Mouse (Mus musculus) testis, adult 2 months (tissue): ENCODE data around the gene Lrp2bp. TPM values are rescaled to one million over a fixed set of nuclear protein-coding genes. Genes with fewer than 3 reads are reported as not detected.

Source experiments
- H3K27ac ChIP-seq: fragments of 200-500 bp; 2 replicates; pipeline ENCODE4 v1.5.1; 2012; ENCODE audit warnings: low read depth, low read length; ENCODE audit not compliant: control insufficient read depth, insufficient read depth
- H3K27me3 ChIP-seq: fragments of 200-500 bp; 2 replicates; pipeline ENCODE4 v1.6.1; 2012; ENCODE audit warnings: mild to moderate bottlenecking, low read length, moderate library complexity; ENCODE audit not compliant: control insufficient read depth, insufficient read depth
- H3K36me3 ChIP-seq: fragments of 200-500 bp; 2 replicates; pipeline ENCODE4 v1.6.1; 2012; ENCODE audit warnings: mild to moderate bottlenecking, low read length; ENCODE audit not compliant: control insufficient read depth, insufficient read depth
- H3K4me1 ChIP-seq: fragments of 200-500 bp; 2 replicates; pipeline ENCODE4 v1.6.1; 2012; ENCODE audit warnings: low read length; ENCODE audit not compliant: control insufficient read depth, insufficient read depth
- H3K4me3 ChIP-seq: fragments of 200-500 bp; 2 replicates; pipeline ENCODE4 v1.5.1; 2012; ENCODE audit warnings: low read depth, mild to moderate bottlenecking, low read length, moderate library complexity, mixed read lengths; ENCODE audit not compliant: control insufficient read depth
- CTCF ChIP-seq: fragments of 200-500 bp; IDR thresholded peaks from 2 replicates; pipeline ENCODE4 v1.5.1; 2012; ENCODE audit warnings: low read depth, mild to moderate bottlenecking, inconsistent platforms, low read length, moderate library complexity; ENCODE audit not compliant: control insufficient read depth, insufficient read depth, insufficient replicate concordance
- POLR2A ChIP-seq: fragments of 200-500 bp; IDR thresholded peaks from 2 replicates; pipeline ENCODE4 v1.6.1; 2012; ENCODE audit warnings: low read depth, mild to moderate bottlenecking, inconsistent platforms, low read length, moderate library complexity; ENCODE audit not compliant: control insufficient read depth
- polyA plus RNA-seq: library from polyadenylated mRNA; depleted of rRNA; stranded (reverse); fragments of >200 nt; gene quantifications from 2 replicates; pipeline ENCODE4 v1.2.3, GENCODE M21; 2012

Gene Lrp2bp
- polyA plus RNA-seq, 1 experiment = 55.3 TPM

DNA sequence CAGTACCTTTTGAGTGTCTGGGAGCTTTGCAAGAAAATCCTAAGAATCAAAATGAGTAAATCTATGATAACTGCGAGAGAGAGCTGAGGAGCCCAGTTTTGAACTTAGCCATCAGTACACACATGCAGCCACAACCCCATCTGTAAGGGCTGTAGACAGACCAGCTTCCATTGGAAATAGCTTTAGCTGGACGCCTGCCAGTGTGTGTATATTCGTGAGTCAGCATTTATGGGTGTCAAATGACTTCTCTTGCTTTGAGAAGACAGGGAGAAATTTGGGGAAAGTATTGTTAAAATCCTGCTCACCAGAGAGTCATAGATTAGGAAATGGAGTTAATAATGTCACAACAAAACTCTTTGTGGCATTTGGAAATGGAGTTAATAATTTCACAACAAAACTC is 12.4 kb upstream of the Lrp2bp start:
- H3K4me1 ChIP-seq = no peaks in the 10 kb centered on the region
- no peaks in the 10 kb centered on the region for H3K36me3 ChIP-seq
- TF ChIP-seq CTCF = no peak
- no peak for TF ChIP-seq POLR2A
- no peak overlapping the region for H3K27ac ChIP-seq
- no peak overlapping the region for H3K4me3 ChIP-seq
- H3K27me3 ChIP-seq = no peaks in the 10 kb centered on the region

DNA sequence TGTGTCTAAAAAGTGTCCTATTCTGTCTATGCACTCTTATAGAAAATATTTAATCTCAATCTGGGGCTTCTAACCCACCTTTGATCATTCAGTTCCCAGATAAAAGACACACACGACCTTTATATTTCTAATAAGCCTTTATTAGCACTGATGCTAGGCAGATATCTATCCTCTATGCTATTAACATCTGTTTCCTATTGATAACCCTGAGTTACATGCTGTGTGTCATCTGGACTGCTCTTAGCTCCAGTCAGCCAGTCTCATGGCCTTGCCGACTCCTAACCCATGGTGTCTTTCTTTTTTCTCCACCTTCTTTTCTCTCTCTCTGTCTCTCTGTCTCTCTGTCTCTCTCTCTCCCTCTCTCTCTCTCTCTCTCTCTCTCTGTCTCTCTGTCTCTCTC is 10.9 kb upstream of the Lrp2bp start:
- Histone ChIP-seq H3K4me1 (no peaks in the 10 kb centered on the region), H3K36me3 (no peaks in the 10 kb centered on the region), H3K27me3 (no peaks in the 10 kb centered on the region), H3K4me3 (no peak overlapping the region), H3K27ac (no peak overlapping the region)
- TF ChIP-seq POLR2A = no peak
- no peak for TF ChIP-seq CTCF

DNA sequence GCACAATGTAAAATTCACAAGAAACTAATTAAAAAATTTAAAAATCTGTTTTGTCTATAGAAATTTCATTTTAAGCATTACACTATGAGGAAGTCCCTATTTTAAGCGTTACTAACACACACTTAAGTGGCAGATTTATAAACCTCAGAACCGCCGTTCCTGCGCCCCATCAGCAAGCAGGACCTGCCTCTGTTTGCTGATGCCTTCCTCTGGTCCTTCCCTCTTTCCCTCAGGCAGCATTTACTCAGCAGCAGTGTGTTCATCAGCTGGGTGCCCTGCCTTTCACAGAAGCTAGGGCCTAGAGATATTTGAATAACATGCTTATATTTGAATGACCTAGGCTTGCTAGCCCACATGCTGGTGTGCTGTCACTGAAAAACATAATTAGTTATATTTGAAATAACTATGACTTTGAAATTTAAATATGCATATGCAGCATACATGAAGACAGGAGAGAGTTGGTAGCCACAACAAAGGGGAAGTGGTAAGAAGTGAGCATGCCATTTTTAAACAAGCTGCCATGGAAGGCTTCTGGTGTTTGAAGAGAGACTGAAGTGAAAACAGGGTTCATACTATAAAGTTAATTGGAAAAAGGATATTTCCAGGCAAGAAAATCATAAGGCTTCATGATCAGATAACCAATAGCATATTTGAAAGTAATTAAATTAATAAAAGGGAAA is 8.3 kb upstream of the Lrp2bp start:
- Histone ChIP-seq H3K4me3 (no peak overlapping the region), H3K27ac (no peak overlapping the region), H3K4me1 (no peaks in the 10 kb centered on the region), H3K27me3 (no peaks in the 10 kb centered on the region), H3K36me3 (peaks cover 1% of the 10 kb centered on the region; the same call in 1 of the 2 replicates)
- TF ChIP-seq CTCF (no peak), POLR2A (no peak)

DNA sequence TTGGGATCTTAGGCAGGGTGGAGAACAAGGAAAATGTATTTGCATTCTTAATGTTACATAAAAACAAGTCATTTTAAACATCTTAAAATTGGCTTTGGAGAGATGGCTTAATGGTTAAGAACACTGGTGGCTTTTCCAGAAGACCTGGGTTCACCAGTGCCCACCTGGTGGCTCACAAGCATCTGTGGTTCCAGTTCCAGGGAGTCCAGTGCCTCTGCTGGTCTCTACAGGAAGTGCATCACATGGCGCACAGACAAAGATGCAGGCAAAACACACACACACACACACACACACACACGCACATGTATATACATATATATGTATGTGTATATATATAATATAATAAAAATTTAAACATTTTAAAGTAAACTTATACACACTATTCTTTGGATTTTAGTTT is 5.0 kb upstream of the Lrp2bp start:
- peaks cover 1% of the 10 kb centered on the region; the same call in 1 of the 2 replicates for H3K4me1 ChIP-seq
- H3K27ac ChIP-seq = no peak overlapping the region
- peak; percentile 31; the same call in 1 of the 2 replicates for TF ChIP-seq CTCF
- no peak for TF ChIP-seq POLR2A
- H3K36me3 ChIP-seq = peaks cover 1% of the 10 kb centered on the region; the same call in 1 of the 2 replicates
- H3K4me3 ChIP-seq = no peak overlapping the region
- no peaks in the 10 kb centered on the region for H3K27me3 ChIP-seq

DNA sequence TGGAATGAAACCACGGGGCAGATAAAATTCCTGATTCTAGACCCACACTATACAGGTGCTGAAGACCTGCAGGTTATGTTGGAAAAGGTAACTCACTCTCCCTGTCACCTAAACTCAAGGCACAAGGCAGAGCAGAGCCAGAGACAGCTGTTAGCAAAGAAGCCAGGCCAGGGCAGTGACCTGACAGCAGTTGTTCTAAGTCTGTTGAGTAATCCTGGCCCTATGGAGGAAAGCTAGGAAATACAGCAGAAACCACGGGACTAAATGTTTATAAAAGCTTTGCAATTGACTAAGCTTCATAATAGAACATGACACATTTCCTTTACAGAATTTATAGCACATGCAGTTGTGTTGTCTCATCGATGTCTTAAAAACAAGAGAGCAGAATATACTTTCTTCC is 3.5 kb upstream of the Lrp2bp start:
- Histone ChIP-seq H3K4me3 (no peak overlapping the region), H3K4me1 (peaks cover 3% of the 10 kb centered on the region; the same call in 1 of the 2 replicates), H3K27ac (no peak overlapping the region), H3K36me3 (peaks cover 1% of the 10 kb centered on the region; the same call in 1 of the 2 replicates), H3K27me3 (no peaks in the 10 kb centered on the region)
- TF ChIP-seq POLR2A = no peak

DNA sequence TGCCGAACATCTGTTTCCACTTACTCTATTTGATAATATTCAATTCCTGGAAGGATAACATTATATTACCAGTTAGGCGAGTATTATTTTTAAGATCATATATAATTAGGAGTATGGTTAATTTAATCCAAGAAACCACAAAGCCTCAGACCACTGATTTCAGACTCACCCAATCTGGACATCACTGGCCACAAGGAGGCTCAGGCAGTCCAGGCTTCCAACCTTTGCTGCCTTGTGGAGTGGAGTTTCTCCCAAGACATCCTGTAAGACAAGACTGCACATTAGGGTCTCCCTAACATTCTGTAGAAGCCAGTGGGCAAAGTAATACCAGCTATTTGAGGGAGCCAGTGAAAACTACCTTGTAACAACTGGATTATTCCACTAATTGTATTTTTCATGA is 875 bp upstream of the Lrp2bp start:
- peaks cover 1% of the 10 kb centered on the region; the same call in 1 of the 2 replicates for H3K36me3 ChIP-seq
- no peak overlapping the region for H3K4me3 ChIP-seq
- no peak overlapping the region for H3K27ac ChIP-seq
- peaks cover 3% of the 10 kb centered on the region; the same call in 1 of the 2 replicates for H3K4me1 ChIP-seq
- TF ChIP-seq POLR2A = no peak
- no peak for TF ChIP-seq CTCF
- no peaks in the 10 kb centered on the region for H3K27me3 ChIP-seq

DNA sequence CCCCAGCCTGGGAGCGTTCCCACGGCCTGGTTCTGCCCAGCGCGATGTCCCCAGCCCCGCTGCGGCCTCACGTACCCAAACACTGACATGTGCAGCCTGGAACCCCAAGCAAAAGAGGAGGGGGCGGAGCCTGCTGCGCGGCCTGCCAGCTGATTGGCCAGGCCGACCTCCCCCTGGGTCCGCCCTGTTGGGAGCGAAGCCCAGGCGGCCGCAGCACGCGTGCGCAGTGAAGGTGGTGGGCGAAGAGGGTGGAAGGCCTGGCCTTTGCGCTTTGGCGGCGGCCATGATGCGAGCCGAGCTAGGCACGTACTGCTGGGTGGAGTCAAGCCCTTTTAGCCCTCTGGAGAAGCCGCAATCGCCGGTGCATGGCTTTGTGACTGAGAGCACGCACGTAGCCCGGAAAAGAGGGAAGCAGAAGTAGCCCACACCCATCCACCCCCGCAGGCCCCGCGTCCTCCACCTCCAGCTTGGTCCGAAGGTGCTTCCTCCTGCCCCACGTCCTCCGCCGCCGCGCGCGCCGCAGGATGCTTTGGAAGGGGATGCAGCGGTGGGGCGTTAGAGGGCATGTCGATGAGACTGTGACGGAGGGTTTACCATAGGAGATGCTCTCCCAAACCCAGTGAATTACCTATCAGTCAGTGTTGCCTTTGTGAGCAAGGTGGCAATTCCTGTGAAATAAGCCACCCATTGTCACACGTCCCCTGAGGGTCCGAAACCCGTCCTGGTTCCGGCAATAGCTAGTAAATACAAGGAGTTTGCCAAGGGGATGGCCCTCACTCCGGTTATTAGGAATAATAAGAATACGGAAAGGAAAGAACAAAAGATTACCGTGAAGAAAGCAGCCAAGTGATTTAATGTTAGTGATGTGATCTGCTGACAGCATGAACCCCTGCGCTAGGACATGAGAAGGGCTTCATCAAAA is 942 bp downstream of the Lrp2bp start:
- peaks cover 3% of the 10 kb centered on the region; the same call in 1 of the 2 replicates for H3K4me1 ChIP-seq
- H3K27ac ChIP-seq = peak overlapping the region; percentile 83
- H3K36me3 ChIP-seq = peaks cover 1% of the 10 kb centered on the region; the same call in 1 of the 2 replicates
- peak overlapping the region; percentile 90 for H3K4me3 ChIP-seq
- no peak for TF ChIP-seq CTCF
- peak; percentile 79 for TF ChIP-seq POLR2A
- H3K27me3 ChIP-seq = no peaks in the 10 kb centered on the region
